Mouse (Mus musculus) liver, embryonic 14.5 days (tissue): ENCODE results near the gene Ewsr1.

ENCODE experiments used
- CTCF ChIP-seq: IDR thresholded peaks from 2 replicates; pipeline ENCODE4 v1.5.1; 2016; ENCODE audit warnings: antibody characterized with exemption, low read depth, control low read depth
- EP300 ChIP-seq: IDR thresholded peaks from 2 replicates; pipeline ENCODE4 v1.6.1; 2016; ENCODE audit warnings: antibody characterized with exemption, low read depth

- TF ChIP-seq CTCF (no peak), EP300 (no peak)
Observed at GRCm38 (mm10) chr11:5052200-5052854, 46.7 kb downstream of the Ewsr1 start.
